Mouse (Mus musculus) hindbrain, embryonic 16.5 days (tissue): ENCODE results near the gene Prpf4. TPM values are rescaled to one million over a fixed set of nuclear protein-coding genes. Genes with fewer than 3 reads are reported as not detected.

ENCODE experiments used
- ATAC-seq: fragments of 200-750 bp; cut with Nextera tagmentation; 2 replicates; pipeline ENCODE4 v1.8.0; 2017; ENCODE audit warnings: moderate TSS enrichment, moderate library complexity
- H3K27ac ChIP-seq: fragments of 300-500 bp; sonication (generic); 2 replicates; pipeline ENCODE4 v1.5.1; 2014; ENCODE audit warnings: low read depth, mild to moderate bottlenecking, control low read depth, low read length, moderate library complexity
- H3K27me3 ChIP-seq: fragments of 300-500 bp; sonication (generic); replicated peaks from 2 replicates; pipeline ENCODE4 v1.6.1; 2014; ENCODE audit warnings: low read length; ENCODE audit not compliant: control insufficient read depth, insufficient read depth
- H3K36me3 ChIP-seq: fragments of 300-500 bp; sonication (generic); 2 replicates; pipeline ENCODE4 v1.6.1; 2014; ENCODE audit warnings: mild to moderate bottlenecking, low read length, moderate library complexity, mixed read lengths; ENCODE audit not compliant: control insufficient read depth, insufficient read depth
- H3K4me1 ChIP-seq: fragments of 300-500 bp; sonication (generic); 2 replicates; pipeline ENCODE4 v1.6.1; 2014; ENCODE audit warnings: low read depth, low read length; ENCODE audit not compliant: control insufficient read depth, insufficient read depth
- H3K4me2 ChIP-seq: fragments of 300-500 bp; sonication (generic); 2 replicates; pipeline ENCODE4 v1.6.1; 2014; ENCODE audit warnings: mild to moderate bottlenecking, low read length, control low read depth, moderate library complexity
- H3K4me3 ChIP-seq: fragments of 300-500 bp; sonication (generic); 2 replicates; pipeline ENCODE4 v1.5.1; 2014; ENCODE audit warnings: mild to moderate bottlenecking, low read length, control low read depth, moderate library complexity
- H3K9ac ChIP-seq: fragments of 300-500 bp; sonication (generic); 2 replicates; pipeline ENCODE4 v1.6.1; 2014; ENCODE audit warnings: low read depth, mild to moderate bottlenecking, control low read depth, low read length, moderate library complexity
- H3K9me3 ChIP-seq: fragments of 300-500 bp; sonication (generic); 2 replicates; pipeline ENCODE4 v1.6.1; 2014; ENCODE audit warnings: mild to moderate bottlenecking, low read length, moderate library complexity; ENCODE audit not compliant: control insufficient read depth
- WGBS: fragments of 180-500 bp; shearing (Covaris S2); extraction: QIAGEN DNeasy Blood & Tissue Kit; methylation state at CpG from one replicate; pipeline ENCODE4 v1.1.7; 2014; 5-methylcytosine and 5-hydroxymethylcytosine counted together
- polyA plus RNA-seq: library from polyadenylated mRNA; unstranded; fragments of >200 nt; fragmentation: Nextera tagmentation; extraction: Ambion mirVana; gene quantifications from 2 replicates; pipeline ENCODE4 v1.2.1, GENCODE M21; 2015

The Prpf4 gene
- 12.4 and 15.8 TPM in 2 replicates for polyA plus RNA-seq

GRCm38 (mm10) chr4:62408601-62409282 lies at the start of gene Prpf4, which contains the start of gene Cdc26:
Gene Prpf4, plus strand, starts transcription at chr4:62408797.
Gene Cdc26, minus strand, starts transcription at chr4:62408642.
- Histone ChIP-seq H3K36me3 (peaks cover 6% of the 10 kb centered on the region; the same call in 1 of the 2 replicates), H3K4me2 (peak within 1 kb of the TSS; percentile 69), H3K9me3 (no peaks in the 10 kb centered on the region), H3K27me3 (no peaks in the 10 kb centered on the region), H3K4me3 (peak within 1 kb of the TSS; percentile 94), H3K4me1 (peaks cover 27% of the 10 kb centered on the region), H3K27ac (peak within 1 kb of the TSS; percentile 87), H3K9ac (peak within 1 kb of the TSS; percentile 93)
- ATAC-seq: peak; percentile 100
- under 1% methylated on average over 39 of the region's 39 CpGs for WGBS

GRCm38 (mm10) chr4:62359256-62359775 lies 49.3 kb upstream of the Prpf4 start:
- H3K9ac ChIP-seq: peak overlapping the region; percentile 72
- H3K4me3 ChIP-seq: peak overlapping the region; percentile 73
- H3K9me3 ChIP-seq: no peaks in the 10 kb centered on the region
- peaks cover 18% of the 10 kb centered on the region for H3K4me1 ChIP-seq
- no peak for ATAC-seq
- H3K27me3 ChIP-seq: no peaks in the 10 kb centered on the region
- H3K4me2 ChIP-seq: peak overlapping the region; percentile 58
- WGBS: 44% methylated on average over 7 of the region's 7 CpGs
- H3K36me3 ChIP-seq: no peaks in the 10 kb centered on the region
- no peak overlapping the region for H3K27ac ChIP-seq

- H3K36me3 ChIP-seq: no peaks in the 10 kb centered on the region
- H3K4me3 ChIP-seq: peak within 1 kb of the TSS; percentile 73
- peak within 1 kb of the TSS; percentile 72 for H3K9ac ChIP-seq
- WGBS: under 1% methylated on average over 50 of the region's 51 CpGs
- H3K4me2 ChIP-seq: peak within 1 kb of the TSS; percentile 81
- no peaks in the 10 kb centered on the region for H3K27me3 ChIP-seq
- H3K27ac ChIP-seq: peak within 1 kb of the TSS; percentile 79
- H3K9me3 ChIP-seq: no peaks in the 10 kb centered on the region
- peaks cover 18% of the 10 kb centered on the region for H3K4me1 ChIP-seq
- peak; percentile 100 for ATAC-seq
Measured at GRCm38 (mm10) chr4:62360088-62360804, 48.4 kb upstream of the Prpf4 start, which contains the start of the genes Fkbp15 and Slc31a1. Gene Fkbp15, minus strand, starts transcription at chr4:62360548. Gene Slc31a1, plus strand, starts transcription at chr4:62360727.

- H3K4me3 ChIP-seq: peak overlapping the region; percentile 73
- ATAC-seq: no peak
- whole genome bisulfite sequencing: under 1% methylated on average over 22 of the region's 22 CpGs
- H3K27ac ChIP-seq: peak overlapping the region; percentile 75; the same call in 1 of the 2 replicates
- H3K9ac ChIP-seq: peak overlapping the region; percentile 66
- peak overlapping the region; percentile 81 for H3K4me2 ChIP-seq
- no peaks in the 10 kb centered on the region for H3K27me3 ChIP-seq
- H3K9me3 ChIP-seq: no peaks in the 10 kb centered on the region
- H3K4me1 ChIP-seq: peaks cover 18% of the 10 kb centered on the region
- H3K36me3 ChIP-seq: no peaks in the 10 kb centered on the region
Measured at GRCm38 (mm10) chr4:62360805-62361455, 47.7 kb upstream of the Prpf4 start.

DNA sequence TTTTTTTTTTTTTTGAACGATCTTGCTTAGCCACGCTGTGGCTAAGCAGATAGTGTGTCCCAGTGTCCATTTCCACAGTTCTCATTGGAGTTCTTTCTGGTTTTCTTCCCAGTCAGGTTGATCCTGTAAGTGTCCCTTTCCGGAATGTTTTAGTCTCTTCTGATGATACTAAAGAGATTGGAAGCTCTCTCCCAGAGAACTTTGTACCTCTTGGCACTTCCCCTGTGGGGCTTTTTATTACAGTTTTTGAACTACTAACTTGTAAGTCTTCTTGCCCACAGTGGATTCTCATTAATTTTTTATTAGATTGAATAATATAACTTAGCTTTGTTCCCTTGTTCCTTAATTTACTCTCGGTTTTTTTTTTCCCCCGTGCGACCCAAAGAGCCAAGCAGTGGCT lies 47.0 kb upstream of the Prpf4 start:
- H3K27me3 ChIP-seq: no peaks in the 10 kb centered on the region
- peak overlapping the region; percentile 73 for H3K4me3 ChIP-seq
- no peak overlapping the region for H3K27ac ChIP-seq
- H3K9ac ChIP-seq: peak overlapping the region; percentile 66
- 43% methylated on average over 6 of the region's 6 CpGs for WGBS
- H3K36me3 ChIP-seq: no peaks in the 10 kb centered on the region
- peaks cover 18% of the 10 kb centered on the region for H3K4me1 ChIP-seq
- H3K9me3 ChIP-seq: no peaks in the 10 kb centered on the region
- H3K4me2 ChIP-seq: peak overlapping the region; percentile 81
- no peak for ATAC-seq

- H3K9me3 ChIP-seq: no peaks in the 10 kb centered on the region
- peaks cover 18% of the 10 kb centered on the region for H3K4me1 ChIP-seq
- no peaks in the 10 kb centered on the region for H3K27me3 ChIP-seq
- no peak for ATAC-seq
- 93% methylated on average over 1 of the region's 1 CpGs for WGBS
- no peak overlapping the region for H3K27ac ChIP-seq
- no peak overlapping the region for H3K9ac ChIP-seq
- H3K4me3 ChIP-seq: peak overlapping the region; percentile 73
- no peaks in the 10 kb centered on the region for H3K36me3 ChIP-seq
- H3K4me2 ChIP-seq: peak overlapping the region; percentile 81
Measured at GRCm38 (mm10) chr4:62361997-62362396, 46.6 kb upstream of the Prpf4 start.

DNA sequence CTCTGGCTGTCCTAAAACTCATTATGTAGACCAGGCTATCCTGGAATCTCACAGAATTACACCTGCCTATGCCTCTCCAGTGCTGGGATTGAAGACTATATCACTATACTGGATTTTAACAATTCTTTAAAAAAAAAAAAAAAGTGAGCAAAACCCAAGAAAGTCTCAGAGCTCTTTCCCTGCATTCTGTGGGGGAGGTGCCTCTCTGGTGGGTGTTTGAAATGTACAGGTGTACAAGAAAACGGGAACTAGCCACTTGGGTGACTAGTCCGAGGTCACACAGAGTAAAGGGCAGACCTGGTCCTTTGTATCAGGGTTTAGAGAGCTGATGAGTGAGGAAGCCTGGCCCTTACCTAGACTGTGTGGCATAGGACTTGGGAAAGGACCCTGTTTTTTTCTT lies 46.2 kb upstream of the Prpf4 start:
- ATAC-seq: no peak
- WGBS: 84% methylated on average over 2 of the region's 2 CpGs
- Histone ChIP-seq H3K4me3 (no peak overlapping the region), H3K4me1 (peaks cover 18% of the 10 kb centered on the region), H3K27ac (no peak overlapping the region), H3K4me2 (no peak overlapping the region), H3K27me3 (no peaks in the 10 kb centered on the region), H3K9me3 (no peaks in the 10 kb centered on the region), H3K36me3 (no peaks in the 10 kb centered on the region), H3K9ac (no peak overlapping the region)

GRCm38 (mm10) chr4:62364299-62364698 lies 44.3 kb upstream of the Prpf4 start:
- no peaks in the 10 kb centered on the region for H3K36me3 ChIP-seq
- H3K9ac ChIP-seq: no peak overlapping the region
- H3K27ac ChIP-seq: no peak overlapping the region
- no peaks in the 10 kb centered on the region for H3K27me3 ChIP-seq
- 93% methylated on average over 8 of the region's 8 CpGs for WGBS
- peaks cover 13% of the 10 kb centered on the region for H3K4me1 ChIP-seq
- no peak for ATAC-seq
- no peak overlapping the region for H3K4me2 ChIP-seq
- no peaks in the 10 kb centered on the region for H3K9me3 ChIP-seq
- H3K4me3 ChIP-seq: no peak overlapping the region
